Mouse (Mus musculus): ENCODE results near the gene Rapsn.

Rapsn gene

DNA sequence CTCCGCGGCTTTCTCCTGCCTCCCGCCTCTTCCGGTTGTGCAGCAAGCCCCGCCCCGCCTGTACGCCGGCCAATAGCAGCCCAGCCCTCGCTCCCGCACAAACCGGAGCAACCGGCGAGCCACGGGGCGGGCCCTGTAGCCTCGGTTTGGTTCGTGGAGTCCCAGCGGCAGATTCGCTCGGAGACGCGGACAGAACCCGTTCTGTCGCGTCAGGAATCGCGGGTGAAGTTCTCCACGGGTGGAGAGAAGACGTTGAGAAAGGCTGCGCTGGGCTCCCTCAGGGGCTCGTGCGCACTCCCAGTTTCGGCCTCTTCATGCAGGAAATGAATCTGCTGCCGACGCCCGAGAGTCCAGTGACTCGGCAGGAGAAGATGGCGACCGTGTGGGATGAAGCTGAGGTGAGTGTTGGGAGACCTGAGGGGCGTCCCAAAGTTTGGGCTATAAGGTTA lies 18.5 kb downstream of the Rapsn start, which contains the start of gene Psmc3:
Psmc3 (plus strand) TSS at position 76 of the 449 bp plus-strand sequence.
- peak; percentile 92 to 93 for DNase-seq

DNA sequence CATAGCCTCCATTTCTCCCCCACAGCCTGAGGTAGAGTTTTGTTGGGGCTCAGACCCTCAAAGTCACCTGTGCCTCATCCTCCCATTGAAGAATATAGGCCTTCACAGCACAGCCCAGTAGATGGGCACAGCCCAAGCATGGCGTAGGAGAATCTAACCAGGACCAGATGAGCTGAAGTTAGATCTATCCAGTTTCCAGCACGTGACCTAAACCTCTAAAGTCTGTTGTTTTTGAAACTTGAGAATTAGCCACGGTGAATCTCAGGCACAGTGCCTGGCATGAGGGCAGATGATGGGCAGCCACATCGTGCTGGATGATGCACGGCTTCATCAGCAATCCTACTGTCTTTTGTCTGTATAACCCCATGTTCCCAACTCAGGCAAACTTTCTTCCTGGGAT lies 23.0 kb downstream of the Rapsn start:
- no peak for DNase-seq

DNA sequence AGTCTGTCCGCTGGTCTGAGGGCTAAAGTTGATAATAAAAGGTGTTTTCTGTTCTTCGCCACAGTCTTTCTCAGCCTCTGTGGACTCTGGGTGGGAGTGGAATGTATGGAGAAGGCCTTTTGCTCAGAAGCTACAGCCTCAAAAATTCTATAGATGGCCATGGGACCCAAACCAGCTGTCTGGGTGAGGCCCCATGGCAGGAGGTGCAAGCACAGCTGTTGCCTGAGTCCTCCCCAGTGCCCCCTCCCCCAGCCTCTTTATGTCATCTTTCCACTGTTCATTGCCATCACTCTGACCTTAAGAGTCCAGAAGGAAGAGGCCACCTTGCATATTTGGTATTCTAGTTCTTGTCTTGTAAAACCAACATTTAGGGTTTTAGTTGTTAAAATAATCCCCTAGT lies 24.0 kb downstream of the Rapsn start:
- no peak for DNase-seq

DNA sequence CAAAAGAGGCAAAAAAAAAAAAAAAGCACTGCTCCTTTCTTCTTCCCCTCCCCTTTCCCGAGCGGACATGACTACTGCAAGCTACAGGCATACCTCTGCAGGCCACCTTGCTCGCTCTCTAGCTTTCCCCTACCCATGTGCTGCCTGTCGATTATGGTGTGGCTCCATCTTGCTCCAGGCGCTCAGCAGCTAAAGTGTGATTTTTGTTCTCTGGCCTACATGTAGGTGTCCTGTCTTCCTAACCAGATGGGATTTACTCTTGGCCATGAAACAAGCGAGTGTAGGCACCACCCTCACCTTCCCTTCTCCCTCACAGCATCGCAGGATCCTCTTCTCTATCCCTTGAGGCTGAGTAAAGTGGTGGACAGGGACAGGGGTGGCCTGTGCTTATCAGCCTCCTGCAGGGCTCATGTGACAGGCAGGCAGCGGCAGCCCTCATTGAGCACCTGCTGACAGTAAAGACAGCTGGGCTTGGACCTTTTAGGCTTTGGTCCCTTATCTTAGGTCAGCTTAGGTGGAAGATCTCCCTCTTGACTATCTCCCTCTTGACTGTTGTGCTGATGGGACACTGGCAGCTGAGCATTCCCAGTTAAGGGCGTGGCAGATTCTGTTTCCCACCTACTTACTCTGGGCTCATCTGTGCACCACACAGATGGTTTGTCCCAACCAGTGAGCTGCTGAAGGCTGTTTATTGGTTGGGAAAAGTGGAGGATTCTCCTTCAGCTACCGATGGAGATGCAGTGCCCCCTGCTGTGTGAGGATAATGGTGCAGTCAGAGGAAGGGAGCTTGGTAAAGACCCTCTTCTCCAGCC lies 25.3 kb downstream of the Rapsn start:
- no peak for DNase-seq

DNA sequence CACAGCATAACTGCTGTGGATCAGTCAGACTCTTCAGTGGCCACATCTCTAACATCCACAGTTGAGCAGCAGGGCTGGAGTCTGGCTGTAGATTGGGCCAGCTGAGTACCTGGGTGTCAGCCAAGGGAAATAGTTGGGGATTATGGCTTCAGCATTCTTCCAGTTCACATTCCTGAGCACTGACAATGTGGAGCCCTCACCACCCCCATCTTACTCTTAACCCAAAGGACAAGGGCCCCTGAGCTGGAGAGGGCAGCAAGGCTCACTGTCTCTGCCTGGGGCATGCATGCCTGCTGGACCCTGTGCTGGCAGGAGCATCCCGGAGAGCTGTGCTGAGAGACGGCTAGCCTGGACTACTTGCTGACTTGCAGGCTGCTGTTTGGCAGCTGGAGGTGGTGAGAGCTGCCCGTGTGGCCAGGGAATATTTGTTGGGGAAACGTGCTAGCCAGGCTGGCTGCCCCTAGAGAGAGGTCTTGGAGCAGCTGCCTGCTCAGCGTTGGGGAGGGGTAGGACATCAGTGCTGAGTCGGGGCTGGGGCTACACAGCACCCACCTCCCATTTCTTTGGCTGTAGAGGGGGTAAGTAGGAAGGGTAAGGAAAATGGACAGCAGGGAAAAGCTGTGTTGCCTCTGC lies 26.5 kb downstream of the Rapsn start:
- no peak for DNase-seq

DNA sequence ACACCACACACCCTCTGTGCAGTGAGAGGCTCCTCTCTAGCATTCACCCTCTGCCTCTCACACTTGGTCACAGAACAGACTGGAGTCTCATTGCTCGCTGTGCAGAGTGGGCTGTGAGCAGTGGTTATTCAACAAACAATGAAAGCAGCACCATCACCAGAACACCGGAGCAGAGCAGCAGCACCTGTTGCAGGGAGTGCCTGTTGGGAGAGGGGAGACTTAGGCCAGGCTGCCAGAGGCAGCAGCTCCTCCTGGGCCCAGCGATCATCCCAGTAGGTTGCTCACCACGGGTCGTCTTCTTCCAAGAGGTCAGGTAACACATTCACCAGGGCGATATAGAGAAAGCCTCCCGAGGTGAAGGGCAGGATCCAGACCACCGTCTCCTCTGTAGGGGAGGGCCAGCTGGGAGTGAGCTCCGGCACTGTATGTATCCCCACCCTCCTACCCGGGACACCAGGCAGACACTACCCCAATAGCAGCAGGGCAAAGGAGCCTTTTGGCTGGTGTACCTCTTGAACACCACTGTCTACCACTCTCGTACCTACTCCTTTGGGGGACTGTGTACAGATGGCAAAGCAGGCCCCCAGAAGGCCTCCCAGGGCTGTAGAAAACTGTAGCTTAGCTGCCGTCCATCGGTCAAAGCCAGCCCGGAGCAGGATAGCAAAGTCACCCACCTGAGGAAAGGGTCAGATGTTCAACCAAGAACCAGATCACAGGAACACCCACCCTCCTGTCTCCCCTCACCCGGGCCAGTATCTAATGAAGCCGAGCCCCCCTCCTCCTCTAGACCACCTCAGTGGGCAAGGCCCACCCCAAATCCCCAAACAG lies 27.6 kb downstream of the Rapsn start:
- no peak for DNase-seq

DNA sequence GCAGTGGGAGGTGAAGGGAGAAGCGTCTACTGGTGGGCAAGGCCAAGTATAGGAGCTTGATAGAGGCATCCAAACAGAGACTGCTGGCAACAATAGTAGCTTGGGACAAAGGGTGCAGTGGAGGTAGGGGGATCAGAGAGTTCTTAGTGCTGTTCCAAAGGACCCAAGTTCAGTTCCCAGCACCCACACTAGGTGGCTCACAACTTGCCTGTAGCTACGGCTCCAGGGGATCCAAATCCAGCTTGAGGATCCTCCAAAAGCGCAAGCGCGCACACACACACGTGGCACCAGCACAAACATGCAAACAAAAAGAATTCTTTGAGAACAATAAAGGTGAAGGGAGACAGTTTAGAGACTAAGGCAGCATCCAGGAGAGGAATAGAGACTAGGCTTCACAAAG lies 28.8 kb downstream of the Rapsn start:
- no peak for DNase-seq

DNA sequence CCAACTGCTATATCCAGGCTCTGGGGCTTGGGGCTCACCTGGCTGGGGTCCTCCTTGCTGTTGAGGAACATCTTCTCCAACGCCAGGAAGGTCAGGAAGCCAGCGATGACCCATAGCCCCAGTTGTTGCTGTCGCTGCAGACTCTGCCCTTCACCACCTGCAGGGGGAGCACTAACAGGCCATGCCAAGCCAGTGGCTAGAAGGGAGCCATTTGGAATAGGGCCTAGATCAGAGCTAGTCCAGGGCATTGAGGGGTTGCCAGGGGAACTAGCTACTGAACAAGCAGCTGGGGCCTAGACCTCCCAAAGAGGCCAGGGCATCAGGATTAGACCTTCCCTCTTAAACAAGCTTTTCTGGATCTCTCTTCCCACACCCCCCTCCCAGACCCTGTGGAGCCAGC lies 30.1 kb downstream of the Rapsn start:
- DNase-seq, result no peak

DNA sequence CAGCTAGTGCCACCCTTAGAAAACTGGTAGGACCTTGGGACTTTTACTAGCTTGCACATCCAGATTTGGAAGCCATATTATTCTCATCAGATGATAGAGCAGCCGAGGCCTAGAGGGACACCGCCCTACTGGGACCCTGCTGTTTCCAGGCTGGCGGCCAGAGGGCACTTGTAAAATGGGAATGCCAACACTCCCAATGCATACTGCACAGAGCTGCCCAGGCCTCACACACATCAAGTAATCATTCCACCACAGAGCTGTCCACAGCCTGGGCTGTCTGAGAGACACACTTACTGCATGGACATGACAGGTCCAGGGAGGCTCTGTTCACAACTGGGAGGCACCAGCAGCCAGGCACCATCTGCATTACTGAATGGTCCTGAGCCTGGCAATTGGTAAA lies 31.0 kb downstream of the Rapsn start:
- DNase-seq, result no peak

DNA sequence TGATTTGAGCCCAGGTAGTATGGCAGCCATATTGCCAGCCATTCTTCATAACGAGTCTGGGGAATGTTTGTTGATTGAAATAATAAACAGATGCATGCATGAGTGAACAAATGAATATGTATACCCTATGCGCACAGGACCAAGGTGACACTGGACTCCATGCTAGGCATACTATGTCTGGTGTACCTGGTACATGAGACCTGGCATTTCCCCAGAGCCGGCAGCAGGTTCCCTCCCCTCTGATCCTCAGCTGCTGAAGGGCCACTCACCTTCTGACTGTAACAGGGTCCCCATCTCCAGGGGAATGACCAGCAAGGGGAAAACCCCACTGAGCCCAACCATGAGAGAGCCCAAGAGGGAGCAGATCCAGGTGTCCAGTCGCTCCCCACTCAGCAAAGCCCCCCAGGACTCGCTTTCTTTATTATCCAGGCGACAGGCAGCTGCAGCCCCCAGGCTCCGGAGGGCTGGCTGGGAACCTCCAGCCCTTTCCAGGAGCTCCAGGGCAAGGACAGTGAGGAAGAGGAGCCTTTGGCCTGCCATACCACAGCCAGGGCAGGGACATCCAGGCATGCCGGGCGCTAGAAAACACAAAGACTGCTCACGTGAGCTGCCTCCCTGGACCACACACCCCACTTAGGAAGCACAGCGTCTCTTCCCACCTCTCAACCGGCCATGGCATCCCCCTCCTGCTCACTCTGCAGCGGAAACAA lies 32.9 kb downstream of the Rapsn start:
- no peak for DNase-seq

DNA sequence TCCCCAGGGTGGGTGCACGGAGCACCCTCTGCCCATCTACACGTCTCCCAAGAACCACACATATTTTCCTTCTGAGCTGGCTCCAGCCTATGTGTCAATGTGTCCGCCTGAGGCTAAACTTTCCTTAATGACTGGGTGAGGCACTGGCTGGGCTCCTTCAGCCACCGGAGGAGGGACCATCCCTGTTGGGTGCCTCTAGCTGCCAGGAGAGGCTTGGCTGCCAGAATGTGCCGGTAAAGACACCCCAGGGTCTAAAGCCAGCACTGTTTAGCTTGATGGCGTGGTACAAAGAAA lies 33.4 kb downstream of the Rapsn start:
- DNase-seq, result no peak

DNA sequence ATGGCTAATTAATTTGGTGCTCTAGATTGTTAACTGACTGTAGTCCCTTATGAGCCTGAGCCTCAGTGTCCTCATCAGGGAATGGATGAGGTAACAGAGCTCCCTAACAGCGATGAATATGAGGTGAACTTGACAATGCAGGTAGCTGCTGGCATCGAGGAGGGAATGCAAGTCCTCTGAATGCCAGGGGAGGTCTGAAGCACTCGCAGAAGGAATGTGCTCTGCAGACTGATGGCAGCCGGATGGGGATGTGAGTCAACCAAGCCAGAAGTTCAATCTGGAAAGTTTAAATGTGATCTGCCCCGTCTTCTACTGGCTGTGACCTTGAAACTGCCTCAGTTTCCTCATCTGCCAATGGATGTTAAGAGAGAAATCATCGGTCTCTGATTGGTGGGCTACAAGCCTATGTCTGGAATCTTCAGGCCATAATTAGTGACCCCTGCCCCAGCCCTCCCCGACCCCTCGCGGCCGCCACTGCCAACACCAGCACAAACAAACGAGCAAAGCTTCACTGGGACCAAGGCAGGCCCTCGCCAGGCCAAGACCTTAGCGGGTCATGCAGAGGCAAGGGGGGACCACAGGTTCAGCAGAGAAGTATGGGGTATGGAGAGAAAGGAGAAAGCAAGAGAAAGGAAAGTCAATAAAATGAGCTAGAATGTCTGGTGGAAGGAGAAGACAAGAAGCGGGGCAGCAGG lies 34.0 kb downstream of the Rapsn start:
- DNase-seq, result no peak

DNA sequence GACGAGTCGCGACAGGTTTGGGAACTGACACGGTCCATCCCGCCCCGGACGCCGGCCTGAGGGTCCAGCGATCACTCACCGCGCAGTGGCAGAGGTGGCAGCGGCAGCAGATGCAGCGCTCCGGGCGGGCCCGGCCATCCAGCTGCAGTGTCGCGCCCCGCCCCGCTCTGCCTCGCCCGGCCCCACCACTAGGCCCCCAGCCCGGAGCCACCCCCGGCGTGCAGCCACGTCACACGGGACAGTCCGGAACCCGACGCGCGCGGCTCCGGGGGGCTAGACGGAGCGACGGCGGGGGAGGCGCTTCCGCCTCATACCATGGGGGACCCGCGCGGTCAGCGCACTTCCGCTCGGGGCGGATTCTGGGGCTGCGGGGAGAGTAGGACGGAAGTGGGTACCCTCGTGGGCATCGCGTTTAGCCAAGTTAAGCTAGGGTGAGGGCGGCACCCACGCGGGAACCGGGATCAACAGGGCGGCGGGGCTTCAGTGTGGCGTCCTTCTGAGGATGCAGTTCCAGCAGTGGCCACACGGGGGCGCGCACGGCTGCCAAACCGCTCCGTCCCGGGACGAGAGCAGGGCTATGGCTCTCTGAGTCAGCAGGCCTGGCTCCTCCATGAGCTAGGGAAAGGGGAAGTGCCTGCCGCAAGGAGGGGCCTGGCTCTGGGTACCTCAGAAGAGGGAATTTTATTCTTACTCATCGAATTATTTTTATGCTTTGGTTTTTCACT lies 34.8 kb downstream of the Rapsn start, which contains the start of gene Slc39a13:
Slc39a13 (minus strand) TSS at position 342 of the 725 bp plus-strand sequence.
- peak; percentile 93 to 94 for DNase-seq

DNA sequence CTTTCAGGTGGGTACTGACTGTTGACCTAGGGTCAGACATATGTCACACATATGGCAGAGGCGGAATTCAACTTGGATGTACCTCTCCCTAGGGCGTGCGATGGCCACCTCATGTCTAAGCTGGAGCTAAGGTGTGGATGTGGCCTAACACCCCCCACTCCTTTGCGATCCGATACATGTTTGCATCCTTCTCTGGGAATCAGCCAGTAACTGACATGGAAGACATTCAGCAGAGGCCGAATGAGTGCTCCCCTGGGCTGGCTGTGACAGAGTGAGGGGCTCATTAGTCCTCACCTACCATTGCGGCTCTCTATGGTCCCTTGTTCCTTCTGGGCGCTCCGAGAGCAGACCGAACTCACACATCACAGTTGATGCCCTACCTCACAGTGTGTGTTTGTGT lies 35.6 kb downstream of the Rapsn start:
- no peak for DNase-seq

DNA sequence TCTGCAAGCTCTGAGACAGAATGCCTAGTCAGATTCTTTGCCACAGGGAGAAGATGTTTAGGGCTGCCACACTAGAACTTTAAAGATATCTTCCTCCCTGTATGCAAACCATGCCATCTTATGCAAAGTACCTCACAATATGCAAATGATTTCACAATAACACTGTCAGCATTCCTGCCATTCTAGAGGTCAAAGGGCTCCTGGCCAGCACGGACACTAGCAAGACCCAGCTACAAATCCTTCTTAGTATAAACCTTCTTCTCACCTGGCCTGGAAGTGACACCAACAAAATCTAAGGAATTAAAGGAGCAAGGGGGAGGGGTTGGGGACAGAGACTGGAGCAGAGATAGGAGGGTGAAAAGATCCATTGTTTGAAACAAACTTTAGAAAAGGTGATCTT lies 36.7 kb downstream of the Rapsn start:
- DNase-seq, result no peak

DNA sequence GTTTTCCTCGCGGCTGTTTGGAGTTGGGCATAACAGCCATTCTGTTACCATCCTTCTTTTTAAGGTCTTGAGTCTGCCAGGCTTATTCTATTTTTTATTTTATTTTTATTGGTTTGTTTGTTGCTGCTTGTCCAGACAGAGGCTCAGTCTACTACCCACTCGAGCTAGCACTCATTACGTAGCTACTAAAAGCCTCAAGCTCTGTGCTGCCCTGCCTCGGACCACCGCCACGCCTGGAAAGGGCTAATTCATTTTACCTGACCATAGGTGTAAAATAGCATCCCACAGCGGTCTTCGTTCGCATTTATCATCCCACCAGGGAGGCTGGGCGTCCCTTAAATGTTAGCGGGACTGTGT lies 42.5 kb downstream of the Rapsn start:
- DNase-seq, result no peak

DNA sequence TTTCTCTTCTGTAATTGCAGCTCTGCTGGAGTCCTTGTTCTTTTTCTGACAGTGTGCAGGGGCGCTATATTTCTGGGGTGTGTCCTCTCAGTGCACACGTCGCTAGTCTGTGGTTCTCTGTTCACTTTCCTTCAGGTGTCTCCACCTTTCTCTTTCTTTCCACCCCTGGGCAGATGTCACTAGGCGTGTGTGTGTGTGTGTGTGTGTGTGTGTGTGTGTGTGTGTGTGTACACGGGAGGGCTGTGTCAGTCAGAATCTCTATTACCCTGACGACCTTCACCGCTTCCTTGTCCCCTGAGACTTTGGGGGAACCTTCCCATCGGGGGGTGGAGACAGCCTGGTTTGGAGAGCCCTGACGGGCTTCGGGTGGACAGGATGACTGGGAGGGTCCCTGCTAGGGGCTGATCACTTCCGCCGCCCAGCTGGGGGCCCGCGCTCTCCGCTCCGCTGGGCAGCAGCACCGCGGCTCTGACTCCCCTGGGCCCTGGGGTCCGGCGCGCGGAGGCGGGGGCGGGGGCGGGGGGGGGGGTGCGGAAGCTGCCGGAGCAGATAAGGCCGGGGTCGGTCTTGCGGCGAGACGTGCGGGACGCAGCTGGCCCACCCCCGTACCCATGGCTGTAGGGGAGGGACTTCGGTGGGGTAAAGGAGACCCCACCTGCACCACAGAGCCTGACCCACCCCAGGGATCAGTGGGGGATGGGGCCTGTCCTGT lies 43.0 kb downstream of the Rapsn start:
- no peak for DNase-seq

DNA sequence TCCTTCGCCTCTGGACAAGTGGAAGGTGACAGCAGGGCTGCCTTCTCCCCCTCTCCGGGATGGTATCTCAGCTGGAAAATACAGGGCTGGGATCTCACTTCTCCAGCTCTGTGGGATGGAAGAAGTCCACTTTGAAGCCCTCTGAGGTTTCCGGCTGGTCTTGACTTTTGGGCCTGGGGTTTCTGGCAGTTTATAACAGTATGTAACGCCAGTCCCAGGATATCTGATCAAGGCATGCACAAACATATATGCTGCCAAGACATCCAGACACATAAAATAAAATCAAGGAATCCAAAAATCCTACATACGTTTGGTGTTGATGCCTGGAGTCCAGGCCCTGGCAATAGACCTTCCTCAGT lies 43.6 kb downstream of the Rapsn start:
- DNase-seq, result no peak

DNA sequence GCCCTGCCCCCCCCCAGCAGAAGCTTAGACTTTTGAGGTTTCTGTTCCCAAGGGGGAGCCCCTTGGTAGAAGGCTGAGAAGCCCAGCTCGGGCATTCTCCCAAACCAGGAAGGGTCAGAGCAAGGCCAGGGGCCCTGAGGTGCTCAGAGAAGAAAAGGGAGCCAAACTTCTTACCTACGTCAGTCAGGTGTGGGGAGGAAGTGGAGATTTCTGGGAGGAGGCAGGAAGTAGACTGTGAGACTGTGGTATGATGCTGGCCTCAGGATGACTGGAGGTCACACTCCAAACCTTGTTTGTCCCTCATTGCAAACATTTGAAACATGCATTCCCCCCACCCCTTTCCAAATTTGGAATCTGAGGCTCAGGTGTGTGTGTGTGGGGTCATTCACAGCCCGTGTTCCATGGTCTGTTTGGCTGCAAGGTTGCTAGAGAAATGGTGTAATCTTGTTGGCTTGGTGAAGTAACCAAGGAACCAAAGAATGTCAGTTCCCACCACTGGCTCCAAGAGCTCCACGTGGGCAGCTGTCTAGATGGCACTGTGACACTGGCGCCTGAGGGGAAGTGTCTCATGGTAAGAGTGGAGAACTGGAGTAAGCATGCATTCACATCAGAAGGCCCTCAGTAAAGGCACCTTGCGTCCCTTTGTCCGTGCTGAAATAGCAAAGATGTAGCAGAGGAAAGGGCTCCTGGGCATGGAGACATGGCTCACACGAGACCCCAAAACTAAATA lies 45.5 kb downstream of the Rapsn start:
- DNase-seq, result no peak

All from thymus, adult 18-20 months (tissue).